Mouse (Mus musculus) urinary bladder, adult 2 months (tissue): ENCODE results near the gene Dclk2. TPM values are rescaled to one million over a fixed set of nuclear protein-coding genes. Genes with fewer than 3 reads are reported as not detected.

Experiments
- DNase-seq: peaks from one replicate; pipeline ENCODE4 v3.0.0; 2022; ENCODE audit warnings: low spot score
- polyA plus RNA-seq: library from polyadenylated mRNA; depleted of rRNA; stranded (reverse); fragments of >200 nt; gene quantifications from 2 replicates; pipeline ENCODE4 v1.2.3, GENCODE M21; 2012

The Dclk2 gene
- polyA plus RNA-seq, 1 experiment, result 3.3 TPM

DNA sequence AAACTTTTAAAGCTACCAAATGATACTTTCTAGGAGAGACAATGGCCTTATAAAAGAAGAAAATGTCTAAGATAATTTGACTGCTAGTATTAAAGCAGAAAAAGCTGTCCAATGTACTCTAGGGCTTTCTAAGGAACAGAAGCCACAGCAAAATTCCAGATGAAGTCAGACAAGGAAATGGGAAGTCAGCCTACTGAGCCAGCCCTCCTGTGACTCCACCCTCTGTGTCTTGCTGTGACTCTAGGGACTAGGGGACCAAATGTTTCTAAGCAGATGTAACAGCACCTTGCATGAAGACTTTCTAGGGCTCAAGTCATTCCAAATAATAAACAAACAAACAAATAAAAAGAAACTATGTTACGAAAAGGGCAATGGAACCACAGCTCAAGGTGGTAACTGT lies 75.1 kb downstream of the Dclk2 start:
- DNase-seq, result no peak

GRCm38 (mm10) chr3:86844804-86845481 lies 75.7 kb downstream of the Dclk2 start:
- no peak for DNase-seq

GRCm38 (mm10) chr3:86842461-86842860 lies 78.2 kb downstream of the Dclk2 start:
- no peak for DNase-seq

DNA sequence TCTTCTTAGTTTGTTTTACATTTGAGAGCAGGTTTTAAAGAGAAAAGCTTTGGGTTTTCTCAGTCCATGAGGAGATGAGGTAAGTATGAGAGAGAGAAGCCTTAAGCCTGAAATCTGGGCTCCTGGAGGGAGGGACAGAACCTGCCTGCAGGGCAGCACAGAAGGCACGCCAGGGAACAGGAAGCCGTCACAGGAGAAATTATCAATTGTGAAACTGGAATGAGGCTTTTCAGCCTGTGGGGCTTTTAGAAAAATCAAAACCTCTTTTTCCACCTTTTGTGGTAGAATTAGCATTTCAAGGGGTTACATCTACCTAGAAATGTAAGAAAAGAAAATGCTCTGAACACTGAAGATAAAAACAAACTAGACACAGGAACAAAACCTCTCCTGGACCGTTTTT lies 81.0 kb downstream of the Dclk2 start:
- no peak for DNase-seq

DNA sequence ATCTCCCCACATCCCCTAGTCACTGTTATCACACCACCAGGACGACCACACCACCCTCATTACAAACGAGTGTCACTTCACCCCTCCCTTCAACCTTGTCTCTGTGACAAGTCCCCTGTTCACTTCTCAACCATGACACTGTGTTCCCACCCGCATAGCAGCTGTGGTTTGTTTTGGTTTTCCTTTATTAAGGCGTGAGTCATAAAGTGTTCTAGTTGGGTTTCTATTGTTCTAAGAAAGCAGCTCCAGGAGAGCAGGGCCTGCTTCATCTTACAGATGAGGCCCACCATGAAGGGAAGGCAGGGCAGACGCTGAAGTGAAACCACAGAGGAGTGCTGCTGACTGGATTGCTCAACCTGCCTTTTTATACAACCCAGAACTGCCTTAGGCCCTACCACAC lies 83.3 kb downstream of the Dclk2 start:
- no peak for DNase-seq

DNA sequence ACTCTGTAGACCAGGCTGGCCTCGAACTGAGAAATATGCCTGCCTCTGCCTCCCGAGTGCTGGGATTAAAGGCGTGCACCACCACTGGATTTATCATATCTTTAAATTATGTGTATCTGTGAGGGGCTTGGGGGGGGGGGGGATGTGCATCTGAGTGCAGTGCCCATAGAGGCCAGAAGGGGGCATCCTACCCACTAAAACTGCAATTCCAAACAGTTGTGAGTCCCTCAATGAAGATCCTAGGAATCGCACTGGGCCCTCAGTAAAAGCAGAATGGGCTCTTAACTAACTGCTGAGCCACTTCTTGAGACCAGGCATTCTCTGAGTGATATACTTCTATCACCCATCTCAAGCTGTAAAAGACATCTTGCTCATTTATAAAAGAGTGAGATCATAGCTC lies 85.5 kb downstream of the Dclk2 start:
- DNase-seq, result no peak

- no peak for DNase-seq
These were observed 86.3 kb downstream of the Dclk2 start for GRCm38 (mm10) chr3:86834341-86834740.

DNA sequence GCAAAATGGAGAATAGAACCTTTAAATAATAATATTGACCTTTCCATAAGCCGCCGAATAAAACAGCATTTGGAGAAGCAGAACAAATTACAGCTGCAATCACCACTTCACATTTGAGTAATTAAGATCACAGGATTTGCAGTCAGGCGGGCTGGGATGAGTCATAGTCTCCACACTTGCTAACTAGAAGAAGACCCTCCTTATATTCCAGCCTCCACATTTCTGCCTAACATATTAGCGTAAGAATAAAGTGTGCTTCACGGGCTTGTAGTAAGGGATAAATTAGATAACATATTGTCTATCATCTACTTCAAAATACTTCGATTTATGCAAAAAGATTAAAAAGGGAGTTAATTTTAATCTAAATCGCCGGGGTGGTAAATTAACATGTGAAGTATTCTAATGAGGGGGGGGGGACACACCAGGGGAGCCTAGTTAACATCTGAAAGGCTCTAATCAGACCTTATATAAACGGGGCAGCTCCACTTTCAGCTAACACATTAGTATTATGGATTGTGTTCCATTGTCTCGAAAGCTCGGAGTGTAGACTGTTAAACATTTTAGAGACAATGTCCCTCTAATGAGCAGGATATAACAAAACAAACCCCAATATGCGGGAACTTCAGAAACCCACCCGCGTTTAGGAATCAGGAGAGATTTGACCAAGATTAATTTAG lies 87.9 kb downstream of the Dclk2 start:
- no peak for DNase-seq

DNA sequence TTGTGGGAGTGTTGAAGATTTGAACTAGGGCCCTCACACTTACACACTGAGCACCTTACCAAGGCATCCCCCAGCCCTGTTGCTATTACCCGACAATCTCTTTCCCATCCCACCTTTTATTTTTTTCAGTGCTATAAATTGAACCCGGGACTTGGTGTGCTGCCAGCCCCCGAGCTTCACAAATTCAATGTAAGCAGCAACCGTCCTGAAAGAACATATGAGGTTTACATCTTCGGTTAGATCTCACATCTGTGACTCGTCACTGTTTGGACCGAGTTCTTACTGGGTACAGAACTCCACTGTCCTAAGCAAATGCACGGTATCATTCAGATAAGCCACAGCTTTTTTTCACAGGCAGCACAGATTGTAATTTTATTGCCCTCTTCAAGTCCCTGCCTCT lies 88.5 kb downstream of the Dclk2 start:
- no peak for DNase-seq

DNA sequence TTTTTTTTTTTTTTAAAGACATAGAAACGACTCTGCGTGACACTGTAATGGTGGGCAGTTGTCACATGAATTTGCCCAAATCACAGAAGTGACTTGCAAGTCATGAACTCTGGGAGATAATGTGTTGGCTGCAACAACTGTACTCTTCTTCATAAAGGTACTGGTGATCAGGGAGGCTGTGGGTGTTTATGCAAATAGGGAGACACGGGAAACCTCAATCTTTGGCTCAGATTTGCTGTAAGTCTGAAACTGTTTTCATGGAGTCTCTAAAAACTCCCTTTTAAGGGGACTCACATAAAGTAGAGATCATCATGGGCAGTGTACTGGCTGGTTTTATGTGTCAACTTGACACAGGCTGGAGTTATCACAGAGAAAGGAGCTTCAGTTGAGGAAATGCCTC lies 93.1 kb downstream of the Dclk2 start:
- DNase-seq, result no peak

DNA sequence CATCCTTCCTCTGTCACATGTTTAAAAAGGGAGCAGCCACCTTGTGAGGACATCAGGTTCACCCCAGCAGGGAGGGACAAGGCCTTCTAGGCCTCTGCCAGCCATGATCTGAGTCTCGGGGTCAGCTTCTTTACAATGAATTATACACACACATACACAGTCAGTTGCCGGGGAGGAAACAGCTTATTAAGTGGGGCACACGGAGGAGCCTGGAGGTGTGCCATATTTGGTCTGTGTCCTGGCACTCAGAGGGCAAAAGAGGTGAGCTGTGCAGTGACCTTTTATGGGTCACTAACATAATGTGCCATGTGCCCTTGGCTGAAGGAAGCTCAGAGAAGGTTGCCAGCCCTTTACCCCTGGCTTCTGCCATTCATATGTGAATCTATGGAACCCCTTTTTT lies 99.3 kb downstream of the Dclk2 start:
- DNase-seq, result no peak

GRCm38 (mm10) chr3:86820344-86820743 lies 100.3 kb downstream of the Dclk2 start:
- DNase-seq, result no peak

GRCm38 (mm10) chr3:86819372-86819771 lies 101.3 kb downstream of the Dclk2 start:
- DNase-seq, result no peak

- no peak for DNase-seq
These were observed 102.6 kb downstream of the Dclk2 start for GRCm38 (mm10) chr3:86818001-86818585.

DNA sequence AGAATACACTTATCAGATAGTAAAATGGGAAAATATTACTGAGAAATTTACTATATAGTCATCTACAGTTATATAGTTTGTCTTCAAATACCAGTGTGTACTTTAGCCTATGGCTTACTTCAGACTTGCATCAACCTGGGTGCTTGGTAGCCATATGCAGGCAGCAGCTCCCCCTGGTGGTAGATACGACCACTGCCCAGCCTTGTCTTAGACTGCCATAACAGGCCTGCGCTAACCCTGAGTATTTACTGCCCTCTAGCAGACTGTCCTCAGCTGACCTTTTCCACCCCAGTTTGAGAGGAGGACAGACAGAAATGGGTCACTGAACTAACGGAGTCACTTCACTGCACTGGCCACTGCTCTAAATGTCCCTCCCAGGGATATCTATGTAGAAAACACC lies 108.0 kb downstream of the Dclk2 start:
- DNase-seq, result peak; percentile 43

- DNase-seq, result no peak
These were observed 109.7 kb downstream of the Dclk2 start for GRCm38 (mm10) chr3:86810908-86811307.

- no peak for DNase-seq
These were observed 111.0 kb downstream of the Dclk2 start for GRCm38 (mm10) chr3:86809646-86810045.

GRCm38 (mm10) chr3:86809199-86809598 lies 111.5 kb downstream of the Dclk2 start:
- no peak for DNase-seq

GRCm38 (mm10) chr3:86807750-86808467 lies 112.7 kb downstream of the Dclk2 start:
- DNase-seq, result no peak

GRCm38 (mm10) chr3:86806834-86807233 lies 113.8 kb downstream of the Dclk2 start:
- no peak for DNase-seq

DNA sequence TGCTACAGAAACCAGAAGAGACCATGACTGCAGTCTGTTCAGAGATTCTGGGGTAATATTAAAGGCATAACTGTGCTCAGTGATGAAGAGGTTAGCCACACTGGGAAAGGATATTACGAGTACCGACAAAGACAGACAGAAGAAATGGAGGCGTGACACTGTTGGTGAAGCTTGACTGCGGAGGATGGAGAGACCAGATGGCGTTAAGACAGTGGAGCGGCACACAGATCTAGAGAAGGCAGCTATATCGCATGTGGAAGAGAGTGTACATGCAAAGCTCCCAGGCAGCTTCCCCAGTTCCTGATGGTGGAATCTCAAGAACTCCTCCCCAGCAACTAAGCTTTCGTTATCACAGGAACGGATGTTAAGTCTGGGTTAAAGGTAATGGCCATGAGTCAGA lies 116.4 kb downstream of the Dclk2 start:
- DNase-seq, result no peak

DNA sequence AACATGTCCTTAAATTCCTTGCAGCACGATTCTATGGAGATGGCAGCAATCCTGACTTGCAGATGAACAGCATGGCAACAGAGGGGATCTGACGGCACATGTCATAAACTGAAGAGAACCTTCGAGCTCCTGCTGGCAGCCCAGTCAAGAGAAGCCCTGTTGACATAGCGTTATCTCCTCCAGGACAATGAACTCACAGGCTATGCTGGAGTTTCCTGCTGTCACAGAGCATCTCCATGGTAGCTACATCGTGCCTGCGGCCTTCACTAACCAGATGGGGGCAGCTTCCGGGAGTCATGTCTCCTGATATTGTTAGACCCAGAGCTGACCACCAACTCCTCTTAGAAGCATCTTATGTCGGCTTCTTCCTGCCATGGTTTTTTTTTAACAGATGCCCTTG lies 117.8 kb downstream of the Dclk2 start:
- DNase-seq, result no peak

- no peak for DNase-seq
These were observed 119.8 kb downstream of the Dclk2 start for GRCm38 (mm10) chr3:86800841-86801240.
